Mouse (Mus musculus) cortical plate, adult 2 months (tissue): ENCODE results near the gene Grin3b.

Experiments
- CTCF ChIP-seq: fragments of 200-500 bp; IDR thresholded peaks from 2 replicates; pipeline ENCODE4 v1.5.1; 2011; ENCODE audit warnings: mild to moderate bottlenecking, control low read depth, low read length; ENCODE audit not compliant: insufficient read depth; ENCODE audit errors: extremely low read depth
- POLR2A ChIP-seq: fragments of 200-500 bp; IDR thresholded peaks from 2 replicates; pipeline ENCODE4 v1.6.1; 2011; ENCODE audit warnings: mild to moderate bottlenecking, low read length, control low read depth; ENCODE audit not compliant: insufficient read depth; ENCODE audit errors: extremely low read depth

DNA sequence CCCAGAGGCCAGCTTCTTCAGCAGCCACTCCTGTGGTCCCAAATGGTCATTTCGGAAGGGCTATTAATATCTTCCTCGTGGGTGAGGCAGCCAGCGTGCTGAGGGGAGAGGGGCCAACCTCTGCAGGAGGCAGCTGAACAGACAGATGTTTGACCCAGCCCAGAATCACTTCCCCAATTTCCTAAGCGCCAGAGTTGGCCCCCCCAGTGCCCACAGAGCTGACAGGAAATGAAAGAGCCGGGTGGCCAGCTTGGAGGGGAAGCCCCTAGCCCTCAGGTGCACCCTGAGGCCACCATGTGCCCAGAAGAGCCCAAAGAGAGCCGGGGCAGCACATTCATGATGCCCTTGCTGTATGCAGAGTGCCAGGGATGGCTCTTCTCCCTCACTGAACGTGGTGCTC, 29.8 kb upstream of the Grin3b start:
- TF ChIP-seq POLR2A, result no peak
- no peak for TF ChIP-seq CTCF
